Mouse (Mus musculus): ENCODE measurements at regions not wholly inside any gene's neighbourhood (a gene's known extent, or its start where the extent isn't known, plus 50 kb on each side); places are given as distances from the start of the nearest gene placed in this dataset.

- TF ChIP-seq CTCF (IDR thresholded peaks at IDR 0.05; ENCODE audit: borderline replicate concordance, insufficient read depth, low read length) (no peak), POLR2A (IDR thresholded peaks at IDR 0.05; ENCODE audit: low read depth, low read length) (no peak)
Measured at GRCm38 (mm10) chr11:113148198-113148537, 366.1 kb downstream of the Sox9 start.

All from embryonic fibroblast, embryonic 13.5 days (primary cell).